Mouse (Mus musculus) thymus, postnatal 4 days (tissue): Measurements from ENCODE around the gene Eif4e3.

Source experiments
- DNase-seq: peaks from one replicate; pipeline ENCODE4 v3.0.0; 2021

The Eif4e3 gene

GRCm38 (mm10) chr6:99620471-99620870 lies 46.1 kb downstream of the Eif4e3 start:
- DNase-seq: no peak

DNA sequence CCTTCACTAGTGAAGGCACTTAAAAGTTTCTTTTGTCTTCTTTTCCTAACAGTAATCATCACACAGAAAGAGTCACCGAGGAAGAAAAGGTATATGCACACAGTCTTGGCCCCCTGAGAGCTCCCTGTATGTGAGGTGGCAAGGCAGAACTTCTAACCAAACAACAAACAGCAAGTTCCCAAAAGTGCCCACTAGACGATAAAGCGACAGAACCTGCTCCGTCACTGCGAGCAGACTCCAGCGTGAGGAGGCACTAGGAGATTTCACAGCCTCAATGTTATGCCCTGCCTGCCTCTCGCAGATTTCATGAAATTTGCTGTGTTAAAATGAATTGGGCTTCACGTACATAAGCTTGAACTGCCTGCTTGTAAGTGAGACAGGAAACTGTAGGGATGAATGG lies 46.6 kb downstream of the Eif4e3 start:
- no peak for DNase-seq

GRCm38 (mm10) chr6:99619466-99619865 lies 47.1 kb downstream of the Eif4e3 start:
- no peak for DNase-seq

- no peak for DNase-seq
Measured at GRCm38 (mm10) chr6:99617867-99618266, 48.7 kb downstream of the Eif4e3 start.

DNA sequence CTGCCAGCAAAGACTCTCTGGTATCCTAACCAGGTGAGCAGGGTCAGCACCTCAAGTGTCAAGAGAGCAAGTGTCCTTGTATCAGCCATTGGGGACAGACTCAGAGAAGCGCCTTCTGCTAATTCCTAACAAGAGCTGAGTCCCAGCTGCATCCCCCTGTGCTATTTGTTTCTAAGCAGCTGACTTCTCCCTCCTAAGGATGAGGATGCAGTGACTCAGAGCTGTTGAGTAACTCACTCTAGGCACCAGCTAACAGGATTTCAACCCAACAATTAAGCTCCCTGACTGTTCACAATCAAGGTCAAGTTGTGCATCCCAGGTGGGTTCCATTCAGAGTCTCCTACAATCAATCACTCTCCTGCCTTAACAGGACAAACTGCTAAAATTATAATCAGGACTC lies 49.2 kb downstream of the Eif4e3 start:
- DNase-seq: no peak

- no peak for DNase-seq
Measured at GRCm38 (mm10) chr6:99615272-99615751, 51.3 kb downstream of the Eif4e3 start.

GRCm38 (mm10) chr6:99614566-99615271 lies 51.9 kb downstream of the Eif4e3 start:
- no peak for DNase-seq

GRCm38 (mm10) chr6:99611866-99612265 lies 54.7 kb downstream of the Eif4e3 start:
- peak; percentile 53 for DNase-seq

DNA sequence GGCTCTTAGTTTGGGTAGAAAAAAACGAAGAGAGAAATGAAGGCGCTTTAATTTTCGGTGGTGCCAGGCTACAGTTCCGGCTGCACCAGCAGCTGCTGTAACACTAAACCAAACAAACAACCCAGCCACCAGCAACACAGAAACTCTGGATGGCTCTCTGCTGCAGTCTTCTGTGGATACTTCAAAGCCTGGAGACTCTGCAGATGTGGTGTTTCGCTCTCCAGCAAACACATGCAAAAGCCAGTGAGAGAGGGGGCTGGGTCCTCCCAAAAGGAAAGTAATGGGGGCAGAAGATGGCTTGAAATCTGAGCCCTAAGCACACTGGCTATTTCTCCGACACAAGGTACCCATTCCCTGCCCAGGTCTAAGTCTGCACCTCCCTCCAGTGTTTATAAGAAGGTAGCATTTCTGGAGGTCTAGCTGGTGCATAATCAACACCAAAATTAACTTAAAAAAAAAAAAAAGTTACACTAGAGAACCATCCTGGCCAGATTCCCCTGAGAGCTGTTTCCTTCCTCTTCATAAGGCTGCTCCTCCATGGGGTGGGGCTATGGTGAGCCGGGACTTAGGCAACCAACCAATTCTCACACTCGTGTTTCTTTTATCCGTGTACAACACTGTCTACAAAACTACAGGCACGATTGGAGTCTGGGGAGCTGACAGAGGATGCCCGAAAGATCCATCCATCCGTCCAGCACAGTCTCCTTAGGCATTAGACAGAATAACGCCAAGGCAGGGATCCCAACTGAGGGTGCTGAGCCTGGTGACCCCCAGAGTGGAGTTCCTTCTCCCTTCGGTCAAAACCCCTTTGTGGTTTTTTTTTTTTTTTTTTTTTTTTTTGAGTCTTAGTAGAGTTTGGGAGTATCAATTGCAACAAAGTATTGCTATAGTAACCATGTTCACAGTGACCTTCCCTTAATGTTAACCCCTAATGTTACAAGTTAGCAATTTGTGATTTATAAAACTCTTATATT lies 55.8 kb downstream of the Eif4e3 start:
- DNase-seq: peak; percentile 51

DNA sequence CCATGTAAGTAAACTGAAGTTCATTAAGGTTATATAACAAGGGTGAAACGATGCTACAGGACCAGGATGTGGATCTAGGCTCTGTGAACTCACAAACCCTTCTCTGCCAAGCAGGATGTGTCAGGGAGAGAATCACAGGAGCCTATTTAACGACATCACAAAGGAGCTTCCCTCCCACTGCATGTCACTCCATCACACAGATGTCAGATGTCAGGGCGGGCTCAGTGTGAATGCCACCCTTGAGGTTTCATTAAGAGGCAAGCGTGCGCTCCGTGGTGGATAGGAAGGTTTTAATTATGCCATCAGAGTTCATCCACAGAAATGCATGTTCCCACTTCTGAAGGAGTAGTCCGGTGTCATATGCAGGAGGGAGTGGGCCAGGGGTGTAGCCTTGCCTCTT lies 60.5 kb downstream of the Eif4e3 start:
- DNase-seq: no peak

GRCm38 (mm10) chr6:99604758-99605157 lies 61.8 kb downstream of the Eif4e3 start:
- DNase-seq: no peak

GRCm38 (mm10) chr6:99602434-99602833 lies 64.1 kb downstream of the Eif4e3 start:
- DNase-seq: no peak

- DNase-seq: no peak
Measured at GRCm38 (mm10) chr6:99600886-99601285, 65.7 kb downstream of the Eif4e3 start.

GRCm38 (mm10) chr6:99600168-99600793 lies 66.3 kb downstream of the Eif4e3 start:
- DNase-seq: peak; percentile 79

DNA sequence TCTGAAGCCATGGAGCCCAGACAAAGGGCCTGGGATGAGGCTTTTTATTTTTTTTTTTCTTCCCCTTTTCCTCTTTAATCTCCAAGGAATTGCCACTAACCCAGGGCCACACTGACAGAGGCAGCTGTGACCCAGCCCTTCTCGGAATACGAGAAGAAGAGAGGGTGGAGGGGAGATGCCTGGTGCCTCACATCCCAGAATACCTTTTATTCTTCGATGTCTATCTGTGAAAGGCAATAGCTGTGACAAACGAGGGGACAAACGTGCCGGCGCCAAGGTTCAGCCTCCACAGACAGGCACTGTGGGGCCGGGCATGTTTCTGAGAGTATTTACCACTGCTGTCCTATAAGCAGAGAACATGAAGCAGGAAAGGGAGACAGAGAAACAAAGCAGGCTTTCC lies 66.9 kb downstream of the Eif4e3 start:
- peak; percentile 31 for DNase-seq

DNA sequence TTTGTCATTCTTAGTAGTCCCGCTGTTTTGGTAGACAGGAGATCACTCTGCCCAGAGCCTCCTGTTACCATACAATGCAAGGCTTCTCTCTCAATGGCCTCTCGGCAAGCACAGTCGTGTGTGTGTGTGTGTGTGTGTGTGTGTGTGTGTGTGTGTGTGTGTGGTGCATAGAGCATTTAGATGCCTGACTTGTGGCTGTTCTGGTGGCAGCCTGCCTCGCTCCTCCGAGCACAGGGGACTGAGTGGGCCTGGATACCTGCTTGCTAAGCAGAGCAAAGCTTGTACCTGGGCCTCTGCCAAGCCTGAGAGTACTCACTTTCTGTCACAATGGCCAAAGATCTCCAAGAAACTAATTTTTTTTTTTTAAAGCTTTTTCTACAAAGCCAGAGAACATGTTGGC lies 67.3 kb downstream of the Eif4e3 start:
- no peak for DNase-seq

- no peak for DNase-seq
Measured at GRCm38 (mm10) chr6:99577040-99577439, 89.5 kb downstream of the Eif4e3 start.

DNA sequence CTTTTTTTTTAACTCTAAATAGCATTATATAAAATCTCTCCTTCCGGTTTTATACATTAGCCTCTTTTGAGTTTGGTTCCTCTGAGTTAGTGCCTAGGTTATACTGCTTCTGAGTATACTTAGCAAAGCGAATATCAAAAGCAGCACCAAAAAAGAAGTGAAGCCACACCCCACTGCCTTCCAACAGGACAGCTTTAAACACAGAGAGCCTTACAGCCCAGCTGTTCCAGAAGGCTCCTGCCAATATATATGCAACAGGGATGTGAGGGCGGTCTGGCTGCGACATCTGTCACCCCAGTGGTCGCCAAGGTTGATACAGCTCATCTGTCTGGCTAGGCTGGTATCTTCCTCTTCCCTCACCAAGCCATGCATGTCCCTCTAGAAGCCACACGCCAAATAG lies 90.9 kb downstream of the Eif4e3 start:
- no peak for DNase-seq
